Mouse (Mus musculus) brown adipose tissue, adult 24 weeks (tissue): ENCODE data around the gene Ccdc24. TPM values are rescaled to one million over a fixed set of nuclear protein-coding genes. Genes with fewer than 3 reads are reported as not detected.

Experiments used
- H3K27ac ChIP-seq: fragments of 200-500 bp; replicated peaks from 2 replicates; pipeline ENCODE4 v1.5.1; 2012; ENCODE audit warnings: low read depth, mild to moderate bottlenecking, low read length
- H3K4me1 ChIP-seq: fragments of 200-500 bp; 2 replicates; pipeline ENCODE4 v1.6.1; 2012; ENCODE audit warnings: low read length, mixed read lengths; ENCODE audit not compliant: control insufficient read depth, insufficient read depth, insufficient read length
- H3K4me3 ChIP-seq: fragments of 200-500 bp; 2 replicates; pipeline ENCODE4 v1.5.1; 2012; ENCODE audit warnings: low read depth, mild to moderate bottlenecking, low read length, moderate library complexity; ENCODE audit not compliant: insufficient read depth
- polyA plus RNA-seq: library from polyadenylated mRNA; stranded (reverse); fragments of >200 nt; gene quantifications from 2 replicates; pipeline ENCODE4 v1.2.4, GENCODE M21; 2012; ENCODE audit not compliant: missing spikeins, insufficient read depth, insufficient read length

Ccdc24 gene
- polyA plus RNA-seq, 1 experiment: not detected

DNA sequence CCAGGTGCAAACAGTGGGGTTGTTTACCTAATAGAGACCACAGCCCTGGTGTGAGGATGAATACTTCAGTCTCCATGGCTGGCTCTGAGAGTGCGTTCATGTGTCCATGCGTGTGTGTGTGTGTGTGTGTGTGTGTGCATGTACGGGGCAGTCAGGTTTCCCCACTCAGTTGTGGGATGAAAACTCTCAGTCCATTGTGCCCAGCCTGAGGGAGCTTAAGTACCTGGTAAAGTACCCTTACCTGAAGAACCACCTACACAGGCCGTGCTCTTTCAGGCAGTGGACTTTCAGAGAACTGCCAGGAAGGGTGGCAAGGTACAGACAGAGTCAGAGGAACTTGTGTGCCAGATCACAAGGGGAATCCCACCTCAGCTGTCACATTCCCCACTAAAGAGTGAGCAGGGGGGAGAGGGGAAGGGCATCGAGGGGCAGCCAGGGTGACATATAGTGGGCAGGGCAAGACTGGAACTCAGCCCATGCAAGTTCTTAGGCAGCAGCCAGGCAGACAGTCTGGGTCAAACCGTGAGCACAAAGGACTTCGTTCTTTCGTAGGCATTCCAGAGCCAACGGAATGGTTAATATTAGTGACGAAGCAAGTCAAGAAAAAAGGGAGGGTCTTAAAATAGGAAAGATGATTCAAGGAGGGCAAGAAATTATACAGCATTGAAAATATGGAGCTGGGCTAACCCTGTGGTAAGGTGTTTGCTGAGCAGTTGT lies 20.0 kb downstream of the Ccdc24 start:
- Histone ChIP-seq H3K4me3 (no peak overlapping the region), H3K4me1 (0 out of 2 replicates have a peak, but pooled peaks cover 2% of the 10 kb centered on the region), H3K27ac (no peak overlapping the region)

DNA sequence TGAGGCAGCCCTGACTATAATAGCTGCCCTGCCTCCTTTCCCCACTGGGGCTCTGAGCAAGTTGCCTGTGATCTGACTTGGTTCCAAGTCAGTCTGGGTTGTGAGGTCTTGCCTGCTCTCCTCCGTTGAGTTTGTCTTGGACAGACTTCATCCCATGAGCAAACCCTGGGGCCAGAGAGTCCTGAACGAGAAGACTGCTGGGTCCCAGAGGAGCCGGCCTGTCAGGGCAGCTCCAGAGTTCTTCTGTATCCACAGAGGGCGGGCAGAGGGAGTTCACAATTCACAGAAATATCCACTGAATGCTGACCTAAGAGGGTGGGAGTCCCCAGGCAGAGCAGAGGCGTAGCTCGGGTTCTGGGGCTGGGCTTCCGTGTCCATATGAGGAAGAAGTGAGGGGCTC lies 21.5 kb downstream of the Ccdc24 start:
- Histone ChIP-seq H3K4me1 (0 out of 2 replicates have a peak, but pooled peaks cover 2% of the 10 kb centered on the region), H3K4me3 (no peak overlapping the region), H3K27ac (no peak overlapping the region)

DNA sequence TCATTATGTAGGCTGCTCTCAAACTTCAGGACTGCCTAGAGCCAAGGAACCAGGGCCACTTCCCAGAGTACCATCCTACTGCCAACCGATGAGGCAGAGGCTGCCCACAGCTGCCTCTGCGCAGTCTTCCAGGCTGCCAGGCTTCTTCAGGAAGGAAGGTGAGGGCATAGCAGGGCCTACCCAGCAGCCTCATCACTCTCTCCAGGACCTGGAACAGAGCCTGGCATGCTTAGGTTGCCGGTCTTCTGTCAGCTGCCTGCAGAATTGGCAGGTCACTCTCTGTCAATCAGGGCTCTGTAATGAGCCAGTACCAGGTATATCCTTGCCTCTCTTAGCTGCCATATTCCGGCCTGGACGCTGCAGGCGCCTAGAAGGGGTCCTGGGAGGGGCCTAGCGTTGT lies 22.2 kb downstream of the Ccdc24 start:
- Histone ChIP-seq H3K4me3 (no peak overlapping the region), H3K4me1 (0 out of 2 replicates have a peak, but pooled peaks cover 2% of the 10 kb centered on the region), H3K27ac (no peak overlapping the region)

DNA sequence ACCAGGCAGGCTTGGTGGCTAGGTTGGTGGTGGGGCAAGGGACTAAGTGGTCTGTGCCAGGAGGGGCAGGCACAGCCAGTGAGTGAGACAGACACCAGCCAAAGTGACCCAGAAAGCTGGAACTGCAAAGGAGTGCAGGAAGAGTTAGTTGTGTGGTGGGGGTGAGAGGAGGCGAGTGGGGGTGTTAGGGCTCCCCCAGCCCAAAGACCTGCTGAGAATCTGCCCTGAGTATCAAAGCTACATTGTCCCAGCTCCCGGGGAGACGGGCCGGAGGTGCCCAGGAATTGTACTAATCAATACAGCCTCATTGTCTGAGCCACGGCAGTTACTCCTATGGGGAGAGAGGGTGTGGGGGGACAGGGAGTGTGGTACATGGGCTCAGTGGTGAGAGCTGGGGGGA lies 22.9 kb downstream of the Ccdc24 start:
- Histone ChIP-seq H3K4me3 (no peak overlapping the region), H3K4me1 (0 out of 2 replicates have a peak, but pooled peaks cover 2% of the 10 kb centered on the region), H3K27ac (no peak overlapping the region)

DNA sequence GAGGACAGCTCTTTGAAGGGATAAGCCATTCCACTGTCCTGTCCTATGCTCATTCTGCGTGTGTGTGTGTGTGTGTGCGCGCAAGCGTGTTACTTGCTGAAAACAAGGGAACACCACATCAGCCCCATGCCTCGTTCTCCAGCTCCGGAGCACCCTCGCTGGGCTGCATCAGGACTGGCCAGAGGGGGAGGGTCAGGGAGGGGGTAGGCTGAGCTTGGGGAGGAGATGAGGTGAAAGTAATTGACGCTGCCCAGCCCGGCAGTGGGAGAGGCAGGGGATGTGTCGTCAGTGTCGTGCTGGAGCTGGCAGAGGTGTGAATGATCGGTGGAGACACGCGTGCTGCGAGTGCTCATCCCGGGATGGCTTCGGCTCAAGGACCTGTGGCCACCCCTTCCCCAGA lies 23.3 kb downstream of the Ccdc24 start:
- 0 out of 2 replicates have a peak, but pooled peaks cover 2% of the 10 kb centered on the region for H3K4me1 ChIP-seq
- no peak overlapping the region for H3K4me3 ChIP-seq
- no peak overlapping the region for H3K27ac ChIP-seq

DNA sequence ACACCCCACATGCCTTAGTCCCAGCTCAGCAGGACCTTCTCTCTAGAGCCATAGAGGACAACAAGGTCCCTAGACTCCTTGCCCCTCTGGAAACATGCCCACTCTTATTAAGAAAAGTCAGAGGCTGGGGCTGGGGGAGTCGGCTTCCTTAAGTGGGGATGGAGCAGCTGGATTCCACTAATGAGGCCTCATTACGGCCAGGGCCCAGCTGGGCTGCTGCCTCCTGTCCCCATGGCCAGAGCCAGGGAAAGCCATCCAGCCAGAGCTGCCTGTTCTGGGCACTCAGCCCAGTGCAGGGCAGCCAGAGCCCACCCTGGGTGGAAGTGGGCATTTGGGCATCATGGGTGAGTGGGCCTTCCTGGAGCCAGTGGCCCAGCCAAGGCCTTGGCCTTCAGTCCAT lies 25.3 kb downstream of the Ccdc24 start:
- H3K27ac ChIP-seq: no peak overlapping the region
- H3K4me3 ChIP-seq: no peak overlapping the region
- H3K4me1 ChIP-seq: 0 out of 2 replicates have a peak, but pooled peaks cover 2% of the 10 kb centered on the region

DNA sequence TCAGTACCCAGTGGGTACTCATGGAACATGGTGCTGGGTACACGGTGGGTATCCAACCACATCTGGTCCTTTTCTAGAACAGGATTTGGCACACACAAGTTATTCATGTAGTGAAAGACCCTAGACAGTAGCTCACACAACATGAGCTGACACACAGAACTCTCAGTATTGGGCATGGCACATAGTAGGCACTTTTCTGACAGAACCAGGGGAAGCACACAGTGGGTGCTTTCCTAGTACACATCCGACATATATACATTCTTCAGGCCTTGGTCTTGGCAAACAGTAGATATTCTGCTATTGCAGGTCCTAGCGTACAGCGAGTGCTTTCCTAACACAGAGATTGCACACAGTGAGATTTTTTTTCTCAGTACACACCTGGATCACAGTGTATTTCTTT lies 26.1 kb downstream of the Ccdc24 start:
- Histone ChIP-seq H3K27ac (no peak overlapping the region), H3K4me1 (0 out of 2 replicates have a peak, but pooled peaks cover 2% of the 10 kb centered on the region), H3K4me3 (no peak overlapping the region)

DNA sequence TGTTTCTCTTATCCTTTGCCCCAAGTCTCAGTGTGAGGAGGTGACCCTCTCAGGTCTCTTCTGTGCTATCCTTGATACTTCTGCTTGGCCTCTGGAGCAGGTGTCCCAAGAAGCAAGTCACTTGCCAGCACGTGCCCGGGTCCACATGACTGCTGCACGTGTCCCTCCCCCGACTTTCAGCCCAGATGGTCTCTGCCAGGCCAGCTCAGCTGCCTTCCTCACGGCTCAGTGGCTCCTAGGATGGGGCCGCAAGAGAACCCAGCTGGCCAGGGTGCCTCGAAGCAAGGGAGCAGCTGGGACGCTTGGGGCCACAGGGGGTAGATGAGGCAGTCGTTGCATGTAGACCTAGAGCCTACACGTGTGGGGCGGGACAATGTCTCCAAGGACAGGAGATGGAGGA lies 27.0 kb downstream of the Ccdc24 start:
- no peak overlapping the region for H3K27ac ChIP-seq

DNA sequence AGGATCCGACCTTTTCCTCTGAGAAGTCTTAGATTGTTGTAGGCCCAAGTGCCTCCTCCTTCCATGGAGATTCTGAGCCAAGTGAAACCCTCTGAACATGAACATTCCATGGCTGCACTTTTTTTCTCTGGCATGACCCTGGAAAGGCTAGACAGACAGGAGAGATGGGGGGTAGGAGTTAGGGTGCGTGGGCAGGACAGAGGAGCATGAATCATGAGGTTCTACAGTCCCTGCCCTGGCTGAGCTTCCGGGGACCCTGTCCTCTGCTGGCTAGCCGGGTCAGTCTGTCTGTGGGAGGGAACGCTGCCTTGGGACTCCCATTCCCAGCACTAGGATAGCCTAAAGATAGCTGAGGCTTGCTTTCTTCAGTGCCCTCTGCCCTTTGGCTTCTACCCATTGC lies 27.9 kb downstream of the Ccdc24 start:
- Histone ChIP-seq H3K4me3 (no peak overlapping the region), H3K4me1 (no peaks in the 10 kb centered on the region), H3K27ac (no peak overlapping the region)

More for the DNA sequence above, 27.0 kb downstream of the Ccdc24 start:
- Histone ChIP-seq H3K4me1 (no peaks in the 10 kb centered on the region), H3K4me3 (no peak overlapping the region)

DNA sequence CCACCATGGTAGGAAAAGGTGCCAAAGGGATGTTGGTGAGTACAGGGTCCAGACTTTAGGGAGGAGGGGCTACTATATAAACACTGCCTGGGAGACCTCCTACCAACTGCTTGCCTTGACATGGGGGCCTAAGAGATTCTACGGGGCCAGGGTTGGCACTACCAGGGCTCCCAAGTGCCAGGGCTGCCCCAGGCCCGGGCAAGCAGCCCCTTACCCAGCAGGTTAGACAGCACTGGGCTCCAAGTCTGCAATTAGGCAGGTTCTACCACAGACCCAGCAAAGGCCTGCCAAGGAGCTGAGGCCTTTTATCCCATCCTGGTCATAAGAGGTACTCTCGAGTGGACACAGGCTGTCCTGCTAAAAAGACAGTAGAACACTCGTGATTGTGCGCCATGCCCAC lies 29.3 kb downstream of the Ccdc24 start:
- H3K4me3 ChIP-seq: no peak overlapping the region
- H3K27ac ChIP-seq: no peak overlapping the region

DNA sequence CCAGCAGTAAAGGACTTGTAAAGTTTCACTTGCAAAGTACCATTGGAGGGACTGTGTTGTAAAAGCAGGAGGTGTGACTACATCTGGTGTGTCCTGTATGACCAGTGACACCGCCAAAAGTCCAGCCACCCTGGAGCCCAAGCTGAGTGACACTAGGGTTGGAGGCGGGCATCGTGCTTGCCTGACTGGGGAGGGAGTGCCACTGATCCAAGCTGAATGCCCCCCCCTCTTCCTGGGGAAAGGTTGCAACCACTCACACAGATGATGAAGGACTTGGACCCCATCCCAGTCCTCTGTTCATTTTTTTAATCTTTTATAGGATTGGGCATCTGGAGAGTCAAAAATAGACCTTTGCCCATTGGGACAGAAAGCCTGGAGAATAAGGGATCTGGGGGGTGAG lies 30.8 kb downstream of the Ccdc24 start:
- H3K4me3 ChIP-seq: no peak overlapping the region
- no peak overlapping the region for H3K27ac ChIP-seq
- H3K4me1 ChIP-seq: no peaks in the 10 kb centered on the region

More for the DNA sequence above, 29.3 kb downstream of the Ccdc24 start:
- H3K4me1 ChIP-seq: no peaks in the 10 kb centered on the region

DNA sequence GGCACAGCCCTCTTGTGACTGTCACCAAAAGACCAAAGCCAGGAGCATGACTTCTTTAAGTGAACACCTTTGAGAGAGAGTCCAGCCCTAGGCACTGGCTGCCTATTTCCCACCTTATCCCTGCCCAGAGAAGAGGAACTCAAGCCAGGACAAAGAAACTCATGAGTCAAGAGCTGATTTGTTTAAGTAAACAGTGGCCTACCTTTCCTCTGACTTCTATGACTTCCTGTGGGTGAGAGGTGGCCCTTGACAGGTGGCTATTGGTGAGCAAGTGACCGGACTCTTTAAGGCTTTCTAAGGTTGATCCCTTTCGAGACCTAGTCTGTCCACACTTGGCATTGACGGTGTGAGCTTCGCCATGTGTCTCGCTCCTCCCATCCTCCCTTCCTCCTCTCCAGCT lies 31.5 kb downstream of the Ccdc24 start:
- Histone ChIP-seq H3K4me1 (no peaks in the 10 kb centered on the region), H3K4me3 (no peak overlapping the region), H3K27ac (no peak overlapping the region)

DNA sequence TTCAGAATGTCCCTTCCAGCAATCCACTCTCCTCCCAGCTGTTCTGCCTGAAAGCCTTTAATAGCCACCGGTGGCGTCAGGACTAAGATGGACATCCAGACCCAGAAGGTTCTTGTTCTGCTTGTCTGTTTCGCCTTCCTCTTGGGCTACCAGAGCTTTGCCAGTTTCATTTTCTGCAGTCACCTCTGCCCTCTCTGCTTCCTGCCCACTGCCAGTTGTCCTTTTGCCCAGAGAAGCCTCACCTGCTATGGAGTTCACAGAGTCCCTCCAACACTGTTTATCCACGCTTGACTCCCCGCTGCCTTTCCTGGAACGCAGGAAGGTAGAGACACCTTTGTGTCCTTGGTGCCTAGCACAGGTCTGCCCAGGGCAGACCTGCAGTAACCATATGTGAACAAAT lies 33.0 kb downstream of the Ccdc24 start:
- no peak overlapping the region for H3K27ac ChIP-seq
- H3K4me1 ChIP-seq: no peaks in the 10 kb centered on the region
- H3K4me3 ChIP-seq: no peak overlapping the region

DNA sequence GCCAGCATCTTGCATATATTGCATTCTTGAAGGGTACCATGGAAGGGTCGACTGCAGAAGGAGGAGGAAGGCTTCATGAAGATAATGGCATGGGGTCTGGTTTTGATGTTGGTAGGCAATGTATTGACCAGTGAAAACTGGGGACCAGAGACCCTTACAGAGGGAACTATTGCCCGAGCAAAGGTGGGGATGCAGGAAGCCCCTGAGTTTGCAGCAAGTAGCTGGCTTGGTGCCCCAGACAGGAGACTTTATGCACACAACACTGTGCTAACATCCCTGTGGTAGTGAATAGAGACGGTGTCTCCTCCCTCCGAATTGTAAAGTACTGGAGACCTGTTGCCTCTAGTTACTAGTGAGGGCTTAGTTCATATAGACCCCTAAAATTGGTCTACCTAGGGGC lies 35.1 kb downstream of the Ccdc24 start:
- H3K4me3 ChIP-seq: no peak overlapping the region
- H3K4me1 ChIP-seq: no peaks in the 10 kb centered on the region
- no peak overlapping the region for H3K27ac ChIP-seq

DNA sequence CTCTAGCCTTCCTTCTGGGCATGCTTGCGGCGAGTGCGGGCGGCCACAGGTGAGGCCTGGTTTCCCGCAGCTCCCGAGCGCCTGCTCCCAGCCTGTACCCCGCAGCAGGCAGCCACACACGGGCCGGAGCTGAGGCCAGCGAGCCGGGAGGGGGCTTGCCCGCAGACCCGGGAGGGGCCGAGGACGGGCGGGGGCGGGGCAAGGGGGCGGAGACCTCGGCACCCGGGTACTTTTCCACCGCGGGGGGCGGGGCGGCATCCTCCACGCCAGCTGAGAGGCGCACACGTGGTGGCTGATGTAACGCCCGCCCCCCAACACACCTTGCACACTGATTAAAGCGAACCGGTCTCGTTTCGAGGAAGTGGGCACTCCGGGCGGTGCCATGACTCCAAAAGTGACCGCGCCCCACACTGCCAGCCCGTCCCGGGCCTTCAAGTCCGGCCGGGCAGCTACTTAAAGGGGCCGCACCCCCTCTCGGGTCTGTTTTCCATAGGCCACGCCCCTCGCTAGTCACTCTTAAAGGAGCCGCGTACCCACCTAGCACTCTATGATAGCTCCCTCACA lies 36.1 kb downstream of the Ccdc24 start:
- Histone ChIP-seq H3K27ac (no peak overlapping the region), H3K4me1 (no peaks in the 10 kb centered on the region), H3K4me3 (peak overlapping the region; percentile 77)

DNA sequence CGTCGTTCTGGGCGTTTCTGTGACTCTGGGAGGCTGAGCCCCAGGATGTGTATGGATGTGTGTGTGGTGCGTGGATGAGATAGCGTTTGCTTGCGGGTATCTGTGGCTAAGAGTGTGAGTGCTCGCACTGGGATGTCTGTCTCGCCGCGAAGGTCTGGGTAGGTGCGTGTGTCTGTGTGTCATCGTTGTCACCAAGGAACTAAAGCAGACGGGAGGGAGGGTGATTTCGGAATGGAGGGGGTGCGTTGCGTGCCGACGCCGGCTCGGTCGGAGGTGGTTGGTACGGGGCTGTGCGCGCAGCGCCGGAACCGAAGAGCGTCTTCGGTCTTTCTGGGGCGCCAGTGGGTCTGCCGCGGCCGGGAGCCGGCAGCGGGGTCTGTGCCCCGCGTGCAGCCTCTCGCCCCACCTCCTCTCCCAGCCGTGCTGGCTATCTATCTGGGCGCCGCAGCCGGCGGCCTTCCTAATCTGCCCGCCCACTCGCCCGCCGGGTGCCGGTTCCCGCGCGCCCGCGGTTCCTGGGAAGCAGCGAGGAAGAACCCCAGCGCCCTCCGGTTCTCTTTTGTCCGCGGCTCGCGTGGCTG lies 36.7 kb downstream of the Ccdc24 start:
- no peaks in the 10 kb centered on the region for H3K4me1 ChIP-seq

More for the DNA sequence above, 36.7 kb downstream of the Ccdc24 start:
- Histone ChIP-seq H3K4me3 (peak overlapping the region; percentile 77), H3K27ac (no peak overlapping the region)
